Mouse (Mus musculus): ENCODE data around the gene Slc25a5.

- TF ChIP-seq POLR2A (IDR thresholded peaks at IDR 0.05; ENCODE audit: extremely low read depth, insufficient read depth, low read length) = no peak
- TF ChIP-seq CTCF (IDR thresholded peaks at IDR 0.05; ENCODE audit: low read depth, low read length) = no peak
These were observed 46.1 kb upstream of the Slc25a5 start for GRCm38 (mm10) chrX:36749281-36749785.

All from liver, adult 2 months (tissue).